Mouse (Mus musculus): ENCODE data around the gene Kcnk5. TPM values are rescaled to one million over a fixed set of nuclear protein-coding genes. Genes with fewer than 3 reads are reported as not detected.

Kcnk5 gene
- polyA plus RNA-seq, 1 experiment from 2014 or later, result 5.0 TPM

- WGBS (ENCODE audit: insufficient replicate concordance), result 61% methylated on average over 8 of the region's 8 CpGs
- Histone ChIP-seq H3K36me3 (replicated peaks) (no peaks in the 10 kb centered on the region), H3K27ac (replicated peaks) (no peak overlapping the region), H3K4me3 (replicated peaks) (no peak overlapping the region), H3K9me3 (replicated peaks) (no peaks in the 10 kb centered on the region), H3K4me2 (no peak overlapping the region), H3K9ac (no peak overlapping the region), H3K4me1 (replicated peaks) (no peaks in the 10 kb centered on the region), H3K27me3 (no peaks in the 10 kb centered on the region)
- no peak for ATAC-seq (ENCODE audit: insufficient read depth)
These were observed 19.6 kb upstream of the Kcnk5 start for GRCm38 (mm10) chr14:20201066-20201683.

- ATAC-seq (ENCODE audit: insufficient read depth), result no peak
- Histone ChIP-seq H3K4me2 (no peak overlapping the region), H3K9me3 (replicated peaks) (no peaks in the 10 kb centered on the region), H3K4me1 (replicated peaks) (peaks cover 3% of the 10 kb centered on the region; the same call in 1 of the 2 replicates), H3K36me3 (replicated peaks) (no peaks in the 10 kb centered on the region), H3K27me3 (no peaks in the 10 kb centered on the region), H3K27ac (replicated peaks) (no peak overlapping the region), H3K9ac (no peak overlapping the region), H3K4me3 (replicated peaks) (no peak overlapping the region)
- WGBS (ENCODE audit: insufficient replicate concordance), result 73% methylated on average over 4 of the region's 4 CpGs
These were observed 11.6 kb upstream of the Kcnk5 start for GRCm38 (mm10) chr14:20193103-20193715.

DNA sequence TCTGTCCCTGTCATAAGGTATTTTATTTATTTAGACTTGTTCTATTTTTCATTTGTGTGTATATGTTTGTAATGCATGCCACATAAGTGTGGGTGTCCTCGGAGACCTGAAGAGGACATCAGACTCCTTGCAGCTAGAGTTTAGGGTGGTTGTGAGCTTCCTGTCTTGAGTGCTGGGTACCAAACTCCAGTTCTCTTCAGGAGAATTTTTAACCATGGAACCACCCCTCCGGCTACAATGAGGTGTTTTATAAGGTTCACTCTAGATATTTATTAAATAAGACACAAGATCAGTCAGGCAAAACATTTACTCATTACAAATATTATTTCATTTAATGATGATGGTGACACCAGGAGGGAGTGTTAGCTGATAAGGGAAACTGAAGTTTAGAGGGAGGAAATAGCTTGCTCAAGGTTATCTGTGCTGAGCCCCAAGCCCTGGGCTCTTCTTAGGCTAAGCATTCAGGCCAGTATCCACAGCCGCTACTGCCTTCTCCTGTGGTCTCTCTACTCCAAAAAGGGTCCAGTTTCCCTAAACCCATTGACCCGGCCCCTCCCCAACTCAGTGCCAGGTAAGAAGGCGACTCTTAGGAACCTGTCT lies 9.6 kb upstream of the Kcnk5 start:
- H3K27me3 ChIP-seq, result no peaks in the 10 kb centered on the region
- H3K4me2 ChIP-seq, result no peak overlapping the region
- 43% methylated on average over 5 of the region's 5 CpGs for WGBS (ENCODE audit: insufficient replicate concordance)
- H3K27ac ChIP-seq (replicated peaks), result no peak overlapping the region
- no peak overlapping the region for H3K9ac ChIP-seq
- no peak for ATAC-seq (ENCODE audit: insufficient read depth)
- no peaks in the 10 kb centered on the region for H3K9me3 ChIP-seq (replicated peaks)
- no peak overlapping the region for H3K4me3 ChIP-seq (replicated peaks)
- H3K36me3 ChIP-seq (replicated peaks), result no peaks in the 10 kb centered on the region
- peaks cover 3% of the 10 kb centered on the region; the same call in 1 of the 2 replicates for H3K4me1 ChIP-seq (replicated peaks)

DNA sequence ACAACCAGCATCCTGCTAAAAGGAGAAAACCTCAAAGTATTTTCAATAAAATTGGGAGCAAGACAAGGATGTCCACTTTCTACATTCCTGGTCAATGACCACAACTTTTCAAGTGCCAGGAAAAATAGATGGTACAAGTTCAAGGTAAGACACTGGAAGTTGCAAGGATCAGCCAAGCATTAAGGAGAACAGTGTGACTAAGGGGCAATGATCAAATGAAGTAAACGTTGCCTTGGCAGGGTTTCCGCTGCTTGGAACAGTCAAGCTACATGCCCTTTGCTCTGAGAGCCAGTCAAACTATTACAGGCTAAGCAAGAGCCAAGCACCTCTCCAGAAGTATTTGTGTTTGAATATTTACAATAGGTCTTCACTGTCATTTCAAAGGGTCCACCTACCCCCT lies 8.1 kb upstream of the Kcnk5 start:
- ATAC-seq (ENCODE audit: insufficient read depth), result no peak
- Histone ChIP-seq H3K4me3 (replicated peaks) (no peak overlapping the region), H3K4me1 (replicated peaks) (peaks cover 3% of the 10 kb centered on the region; the same call in 1 of the 2 replicates), H3K36me3 (replicated peaks) (no peaks in the 10 kb centered on the region), H3K9me3 (replicated peaks) (no peaks in the 10 kb centered on the region), H3K27me3 (no peaks in the 10 kb centered on the region), H3K9ac (no peak overlapping the region), H3K4me2 (no peak overlapping the region), H3K27ac (replicated peaks) (no peak overlapping the region)
- WGBS (ENCODE audit: insufficient replicate concordance), result 61% methylated on average over 2 of the region's 2 CpGs

GRCm38 (mm10) chr14:20185426-20185825 lies 3.8 kb upstream of the Kcnk5 start:
- Histone ChIP-seq H3K4me3 (replicated peaks) (no peak overlapping the region), H3K27ac (replicated peaks) (no peak overlapping the region), H3K9me3 (replicated peaks) (no peaks in the 10 kb centered on the region), H3K4me2 (no peak overlapping the region), H3K36me3 (replicated peaks) (no peaks in the 10 kb centered on the region), H3K9ac (no peak overlapping the region), H3K27me3 (no peaks in the 10 kb centered on the region), H3K4me1 (replicated peaks) (peaks cover 23% of the 10 kb centered on the region)
- no peak for ATAC-seq (ENCODE audit: insufficient read depth)
- WGBS (ENCODE audit: insufficient replicate concordance), result 69% methylated on average over 9 of the region's 9 CpGs

- H3K4me3 ChIP-seq (replicated peaks), result no peak overlapping the region
- H3K27ac ChIP-seq (replicated peaks), result no peak overlapping the region
- no peaks in the 10 kb centered on the region for H3K27me3 ChIP-seq
- H3K9me3 ChIP-seq (replicated peaks), result no peaks in the 10 kb centered on the region
- no peak overlapping the region for H3K4me2 ChIP-seq
- no peak overlapping the region for H3K9ac ChIP-seq
- ATAC-seq (ENCODE audit: insufficient read depth), result no peak
- H3K36me3 ChIP-seq (replicated peaks), result no peaks in the 10 kb centered on the region
- WGBS (ENCODE audit: insufficient replicate concordance), result 74% methylated on average over 5 of the region's 5 CpGs
- H3K4me1 ChIP-seq (replicated peaks), result peaks cover 40% of the 10 kb centered on the region
These were observed 2.1 kb upstream of the Kcnk5 start for GRCm38 (mm10) chr14:20183701-20184100.

GRCm38 (mm10) chr14:20182596-20182995 lies 987 bp upstream of the Kcnk5 start:
- 70% methylated on average over 7 of the region's 7 CpGs for WGBS (ENCODE audit: insufficient replicate concordance)
- Histone ChIP-seq H3K4me3 (replicated peaks) (no peak overlapping the region), H3K27ac (replicated peaks) (no peak overlapping the region), H3K27me3 (no peaks in the 10 kb centered on the region), H3K4me1 (replicated peaks) (peaks cover 51% of the 10 kb centered on the region), H3K4me2 (peak overlapping the region; percentile 97; the same call in 1 of the 2 replicates), H3K36me3 (replicated peaks) (no peaks in the 10 kb centered on the region), H3K9me3 (replicated peaks) (no peaks in the 10 kb centered on the region), H3K9ac (no peak overlapping the region)
- ATAC-seq (ENCODE audit: insufficient read depth), result no peak

DNA sequence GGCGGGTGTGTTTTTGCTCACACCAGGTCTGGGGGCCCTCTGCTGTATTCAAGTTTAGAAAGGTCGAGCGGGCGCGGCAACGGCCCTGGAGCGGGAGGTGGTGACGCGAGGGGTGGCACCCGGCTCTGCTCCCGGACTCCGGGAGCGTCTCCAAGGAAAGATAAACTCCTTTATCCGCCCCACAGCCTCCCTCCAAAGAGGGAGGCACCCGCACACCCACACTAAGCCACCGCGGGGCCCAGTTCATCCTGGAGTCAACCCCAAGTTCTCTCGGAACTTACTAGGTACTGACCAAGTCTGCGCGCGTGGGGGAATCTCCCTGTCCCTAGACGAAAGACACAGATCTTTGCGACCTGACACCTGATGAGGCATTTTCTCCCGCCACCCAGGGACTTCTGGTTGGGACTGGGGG lies 852 bp downstream of the Kcnk5 start:
- Histone ChIP-seq H3K4me2 (peak overlapping the region; percentile 97), H3K9ac (peak overlapping the region; percentile 68), H3K4me3 (replicated peaks) (peak overlapping the region; percentile 70), H3K4me1 (replicated peaks) (peaks cover 56% of the 10 kb centered on the region), H3K27me3 (no peaks in the 10 kb centered on the region), H3K36me3 (replicated peaks) (no peaks in the 10 kb centered on the region), H3K9me3 (replicated peaks) (no peaks in the 10 kb centered on the region), H3K27ac (replicated peaks) (peak overlapping the region; percentile 72)
- WGBS (ENCODE audit: insufficient replicate concordance), result under 1% methylated on average over 24 of the region's 24 CpGs
- peak; percentile 84 for ATAC-seq (ENCODE audit: insufficient read depth)

DNA sequence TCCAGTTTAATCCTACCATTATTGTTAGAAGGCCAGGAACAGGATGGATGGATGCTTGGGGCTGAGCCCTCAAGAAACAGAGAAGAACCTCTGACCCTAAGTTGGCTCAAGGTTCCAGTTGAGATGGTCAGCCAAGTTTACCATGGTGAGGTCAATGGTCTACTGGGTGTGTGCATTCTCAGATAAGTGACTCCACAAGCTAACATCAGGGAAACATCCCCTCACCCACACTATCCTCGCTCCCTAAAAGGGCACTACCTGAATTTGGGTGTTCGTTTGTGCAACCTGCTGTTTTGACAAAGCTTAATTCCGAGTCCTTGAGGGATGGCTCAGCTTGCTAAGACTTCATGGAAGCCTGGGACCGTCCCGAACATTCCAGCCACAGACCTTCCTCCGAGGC lies 1.3 kb downstream of the Kcnk5 start:
- H3K36me3 ChIP-seq (replicated peaks), result no peaks in the 10 kb centered on the region
- H3K4me2 ChIP-seq, result peak overlapping the region; percentile 97
- peaks cover 56% of the 10 kb centered on the region for H3K4me1 ChIP-seq (replicated peaks)
- 2% methylated on average over 6 of the region's 6 CpGs for WGBS (ENCODE audit: insufficient replicate concordance)
- H3K4me3 ChIP-seq (replicated peaks), result peak overlapping the region; percentile 70
- no peaks in the 10 kb centered on the region for H3K27me3 ChIP-seq
- peak overlapping the region; percentile 72 for H3K27ac ChIP-seq (replicated peaks)
- H3K9ac ChIP-seq, result peak overlapping the region; percentile 68
- 0 out of 2 replicates have a peak, but pooled peaks have one; percentile 20 for ATAC-seq (ENCODE audit: insufficient read depth)
- no peaks in the 10 kb centered on the region for H3K9me3 ChIP-seq (replicated peaks)

DNA sequence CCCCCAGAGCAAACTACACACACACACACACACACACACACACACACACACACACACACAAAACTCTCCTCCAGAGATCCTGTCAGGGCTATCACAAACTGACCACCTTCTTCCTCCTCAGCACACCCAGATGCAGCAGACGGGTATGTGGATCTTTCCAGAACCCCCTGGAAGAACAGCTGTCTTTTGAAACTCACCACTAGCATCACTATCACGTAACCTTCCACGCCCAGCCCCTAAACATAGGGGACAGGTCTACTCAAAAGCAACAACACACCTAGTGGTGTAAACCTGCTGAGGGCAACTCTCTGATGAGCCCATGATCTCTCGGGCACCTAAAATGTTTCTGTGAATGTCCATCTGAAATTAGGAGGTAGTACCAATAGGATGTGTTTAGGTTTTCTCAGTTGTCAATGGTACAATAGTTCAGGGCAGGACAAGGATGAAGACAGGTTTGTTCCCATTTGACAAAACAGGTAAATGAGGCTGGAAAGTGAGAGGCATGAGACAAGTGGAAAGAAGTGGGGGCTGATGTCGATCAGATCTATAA lies 1.8 kb downstream of the Kcnk5 start:
- Histone ChIP-seq H3K4me1 (replicated peaks) (peaks cover 59% of the 10 kb centered on the region), H3K9me3 (replicated peaks) (no peaks in the 10 kb centered on the region), H3K4me3 (replicated peaks) (peak overlapping the region; percentile 70), H3K36me3 (replicated peaks) (no peaks in the 10 kb centered on the region), H3K27me3 (no peaks in the 10 kb centered on the region), H3K4me2 (peak overlapping the region; percentile 97), H3K9ac (peak overlapping the region; percentile 68), H3K27ac (replicated peaks) (peak overlapping the region; percentile 72; the same call in 1 of the 2 replicates)
- ATAC-seq (ENCODE audit: insufficient read depth), result no peak
- 34% methylated on average over 5 of the region's 5 CpGs for WGBS (ENCODE audit: insufficient replicate concordance)

DNA sequence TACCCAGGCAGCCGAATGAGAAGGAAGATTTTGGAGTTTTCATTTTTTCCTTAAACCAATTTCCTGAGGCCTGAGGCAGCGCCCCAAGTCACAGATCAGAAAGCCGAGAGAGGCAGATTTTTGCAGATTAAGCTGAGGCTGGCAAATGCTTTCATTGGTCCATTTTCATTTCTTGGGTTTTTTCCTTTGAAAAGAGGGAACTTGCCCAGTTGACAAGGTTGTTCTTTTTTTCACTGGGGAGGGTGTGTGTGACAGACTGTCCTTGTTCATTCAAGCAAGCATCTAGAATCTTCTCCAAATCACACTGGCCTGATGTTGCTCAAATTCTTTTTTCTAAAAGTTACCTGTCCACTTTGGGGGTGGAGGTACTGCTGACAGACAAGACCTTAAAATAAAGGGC lies 2.5 kb downstream of the Kcnk5 start:
- Histone ChIP-seq H3K4me3 (replicated peaks) (peak overlapping the region; percentile 70), H3K27ac (replicated peaks) (peak overlapping the region; percentile 72; the same call in 1 of the 2 replicates), H3K9ac (peak overlapping the region; percentile 68), H3K27me3 (no peaks in the 10 kb centered on the region), H3K9me3 (replicated peaks) (no peaks in the 10 kb centered on the region), H3K4me1 (replicated peaks) (peaks cover 65% of the 10 kb centered on the region), H3K36me3 (replicated peaks) (no peaks in the 10 kb centered on the region), H3K4me2 (peak overlapping the region; percentile 97)
- no peak for ATAC-seq (ENCODE audit: insufficient read depth)
- 9% methylated on average over 3 of the region's 3 CpGs for WGBS (ENCODE audit: insufficient replicate concordance)

Data from liver, embryonic 15.5 days (tissue).